Mouse (Mus musculus) CD4-positive helper T cell, adult 2 months (primary cell): ENCODE results near the gene 1110059E24Rik.
A peak's percentile ranks its signal among the peaks of the same experiment; 100 is the strongest.
"Not testable (repeated sequence)": the region's sequence is repeated elsewhere in the genome, so short reads cannot be mapped to it uniquely, and the experiment has no call there.

ENCODE experiments used
- DNase-seq: peaks from one replicate; pipeline ENCODE4 v3.0.0-alpha.2; 2012; ENCODE audit warnings: low read depth, missing footprints, low spot score

Gene 1110059E24Rik

DNA sequence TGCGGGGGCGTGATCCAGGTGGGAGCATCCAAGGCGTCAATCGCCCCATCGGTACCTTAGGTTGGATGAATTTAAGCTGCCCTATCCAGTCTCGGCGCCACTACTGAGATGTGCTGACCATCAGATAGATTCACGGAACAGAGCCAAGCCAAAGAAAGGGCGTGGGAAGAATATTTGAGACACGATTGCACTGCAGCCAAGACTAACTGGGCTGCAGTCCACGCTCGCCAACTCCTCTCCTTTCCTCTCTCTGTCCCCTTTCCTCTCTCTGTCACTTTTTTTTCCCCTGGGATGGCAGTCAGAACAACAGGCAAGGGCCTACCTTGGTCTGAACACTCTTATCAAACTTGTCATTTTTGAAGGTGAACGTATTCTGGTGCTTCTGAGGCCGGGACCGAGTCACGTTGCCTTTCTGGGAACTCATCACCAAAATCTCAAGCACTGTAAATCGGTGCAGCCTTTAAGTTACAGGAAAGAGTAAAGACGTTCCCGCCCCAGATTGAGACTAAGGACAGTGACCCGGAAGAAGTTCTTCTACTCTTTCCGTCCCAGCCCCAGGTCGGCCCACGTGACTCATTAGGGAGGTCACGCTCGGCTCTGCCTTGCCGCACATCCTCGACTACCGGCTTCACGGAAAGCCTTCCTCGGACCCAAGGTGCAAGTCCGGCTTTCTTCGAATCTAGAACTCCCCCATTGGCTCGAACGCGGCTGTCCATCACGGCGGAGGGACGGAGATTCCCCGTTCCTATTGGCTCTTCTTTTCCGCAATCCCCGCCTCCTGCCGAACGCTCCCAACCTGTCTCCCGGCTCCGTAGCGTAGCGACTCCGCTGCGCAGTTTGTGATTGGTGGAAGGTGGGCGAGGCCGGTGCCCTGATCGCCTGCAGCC is at the start of gene 1110059E24Rik:
Gene 1110059E24Rik (minus strand): TSS at position 692 of the 887 bp plus-strand sequence.
- DNase-seq = peak; percentile 97

DNA sequence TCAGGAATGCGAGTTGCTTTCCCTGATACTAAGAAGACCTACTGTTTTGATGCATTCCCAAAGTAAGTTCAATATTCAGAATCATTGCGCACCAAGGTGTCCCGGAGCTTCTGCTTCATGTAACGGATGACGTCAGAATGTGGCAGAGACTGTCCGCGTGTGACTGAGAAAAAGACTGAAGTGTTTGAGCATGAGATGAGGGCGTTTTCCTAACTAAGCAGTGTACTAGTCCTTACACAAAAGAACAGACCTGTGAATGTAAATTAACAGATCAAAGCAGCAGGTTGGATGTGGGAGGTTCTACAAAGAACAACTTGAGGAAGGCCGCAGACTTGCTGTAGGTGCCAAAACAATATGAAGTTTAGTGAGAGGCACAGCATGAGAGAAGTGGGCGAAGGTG is 28.2 kb upstream of the 1110059E24Rik start:
- no peak for DNase-seq

DNA sequence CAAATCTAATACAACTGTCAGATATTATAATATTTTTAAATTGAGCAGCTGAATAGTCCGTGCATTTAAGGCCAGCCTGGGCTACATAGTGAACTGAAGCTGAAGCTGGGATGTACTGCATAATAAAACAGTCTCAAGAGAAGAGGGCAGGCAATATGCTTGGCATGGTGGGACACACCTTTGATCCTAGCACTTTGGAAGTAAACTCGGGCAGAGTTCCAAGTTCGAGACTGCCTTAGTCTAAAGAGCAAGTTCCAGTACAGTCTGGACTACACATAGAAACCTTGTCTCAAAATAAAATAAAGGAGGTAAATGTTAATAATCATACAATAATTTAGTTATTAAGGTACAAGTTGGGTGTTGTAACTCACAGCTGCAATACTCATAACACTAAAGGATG is 27.3 kb upstream of the 1110059E24Rik start:
- DNase-seq = no peak

DNA sequence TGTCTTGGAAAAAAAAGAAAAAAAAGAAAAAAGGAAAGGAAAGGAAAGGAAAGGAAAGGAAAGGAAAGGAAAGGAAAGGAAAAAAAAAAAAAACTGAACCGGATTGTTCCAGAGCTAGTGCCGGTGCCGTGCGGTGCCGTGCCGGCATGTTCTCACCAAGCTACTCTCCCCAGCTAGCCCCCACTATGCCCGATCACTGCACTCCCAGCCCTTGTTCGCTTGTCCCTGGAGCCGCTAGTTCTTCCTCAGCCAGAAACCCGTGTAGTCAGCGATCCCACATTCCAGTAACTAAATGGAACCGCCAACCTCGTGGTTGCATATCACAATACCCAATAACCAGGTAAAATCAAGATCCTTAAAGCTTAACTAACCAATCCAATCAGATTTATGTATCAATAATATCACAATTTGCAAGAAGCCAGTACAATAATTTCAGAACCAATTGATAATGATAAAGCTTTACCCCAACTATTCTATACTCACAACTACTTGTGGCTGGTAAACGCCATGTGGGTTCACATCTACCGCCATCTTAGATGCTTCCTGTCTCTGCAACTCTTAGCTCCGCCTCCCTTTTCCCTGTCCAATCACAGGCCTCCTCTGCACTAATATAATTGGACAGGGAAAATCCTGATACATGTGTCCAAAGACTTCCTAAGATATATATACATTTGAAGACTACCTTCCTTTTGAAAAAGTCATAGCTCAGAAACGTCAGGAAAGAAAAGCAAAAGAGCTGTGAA is 21.7 kb upstream of the 1110059E24Rik start:
- no peak for DNase-seq

DNA sequence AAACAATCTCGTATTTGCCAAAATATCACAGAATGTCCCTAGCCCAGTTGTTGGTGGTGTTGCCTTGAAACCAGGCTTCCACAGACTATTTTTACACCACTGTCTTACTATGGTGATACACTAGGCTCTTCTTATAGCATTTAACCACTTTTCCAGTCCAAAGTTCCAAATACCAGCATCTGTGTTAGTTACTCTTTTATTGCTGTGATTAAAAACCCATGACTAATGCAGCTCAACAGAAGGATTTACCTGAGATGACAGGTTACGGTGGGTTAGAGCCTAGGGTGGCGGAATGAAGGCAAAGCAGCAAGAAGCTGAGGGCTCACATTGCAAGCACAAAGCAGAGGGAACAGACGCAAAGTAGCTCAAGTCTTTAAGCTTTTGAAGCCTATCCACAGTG is 16.9 kb upstream of the 1110059E24Rik start:
- no peak for DNase-seq

DNA sequence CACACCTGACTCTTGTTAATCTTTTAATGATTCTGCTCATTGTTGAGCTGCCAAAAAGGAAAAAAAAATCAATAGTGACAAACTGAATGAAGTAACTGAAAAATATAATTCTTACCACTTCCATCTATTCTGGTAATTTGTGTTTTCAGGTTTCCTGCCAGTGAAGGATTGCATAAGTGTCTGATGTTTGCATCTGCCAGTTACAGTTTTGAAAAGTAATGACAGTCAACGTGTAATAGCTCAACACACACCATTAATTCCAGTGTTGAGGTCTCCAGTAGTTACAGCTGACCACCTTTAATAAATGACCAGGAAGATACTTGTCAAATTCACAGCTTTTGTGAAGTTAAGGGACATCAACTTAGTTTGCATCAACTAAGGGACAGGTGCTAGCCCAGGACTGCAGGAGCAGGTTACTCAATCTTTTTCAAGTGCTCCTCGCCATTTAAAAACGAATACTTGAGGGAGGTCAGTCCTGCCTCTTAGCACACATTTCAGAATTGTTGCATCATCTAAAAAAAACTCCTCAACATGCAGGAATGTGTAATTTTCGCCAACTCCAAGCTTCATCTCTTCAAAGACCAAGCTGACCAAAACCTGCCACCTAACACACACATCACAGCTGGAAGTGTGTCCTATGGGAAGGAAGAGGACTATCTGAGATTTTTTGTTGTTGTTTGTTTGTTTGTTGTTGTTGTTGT is 11.1 kb upstream of the 1110059E24Rik start:
- no peak for DNase-seq

DNA sequence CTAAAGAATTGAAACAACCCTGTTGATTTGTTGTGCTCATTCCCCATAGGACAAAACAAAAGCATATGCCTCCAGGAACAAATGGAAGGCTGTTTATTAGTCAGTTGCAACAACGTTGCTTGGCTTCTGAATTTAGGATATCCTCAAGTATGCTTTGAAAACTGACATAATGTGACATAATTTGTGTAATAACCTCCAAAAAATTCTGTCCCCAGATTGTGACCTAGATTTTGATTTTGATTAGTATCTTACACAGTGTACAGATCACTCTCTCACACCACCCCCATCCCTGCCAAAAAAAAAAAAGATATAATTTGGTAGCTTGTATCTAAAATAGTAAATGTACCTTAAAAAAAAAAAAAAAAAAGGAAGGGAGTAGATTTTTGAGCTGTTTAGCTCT is 8.0 kb upstream of the 1110059E24Rik start:
- DNase-seq = no peak

DNA sequence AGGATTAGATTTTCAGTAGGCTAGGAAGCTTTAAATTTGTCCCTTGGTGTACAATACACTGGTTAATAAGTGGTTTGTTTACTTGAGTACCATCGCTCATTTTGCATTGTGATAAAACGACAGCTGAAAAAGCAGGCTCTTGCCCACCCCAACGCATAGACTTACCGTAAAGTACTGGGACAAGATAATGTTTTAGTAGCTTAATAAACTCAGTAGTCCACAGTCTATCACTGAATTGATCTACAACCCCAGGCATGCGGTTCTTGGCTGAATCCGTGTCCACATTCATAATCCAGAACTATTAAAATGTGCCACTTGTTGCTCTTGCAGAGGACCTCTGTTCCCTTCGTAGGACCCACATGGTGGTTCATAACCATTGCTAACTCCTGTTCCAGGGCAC is 2.0 kb upstream of the 1110059E24Rik start:
- DNase-seq = no peak

DNA sequence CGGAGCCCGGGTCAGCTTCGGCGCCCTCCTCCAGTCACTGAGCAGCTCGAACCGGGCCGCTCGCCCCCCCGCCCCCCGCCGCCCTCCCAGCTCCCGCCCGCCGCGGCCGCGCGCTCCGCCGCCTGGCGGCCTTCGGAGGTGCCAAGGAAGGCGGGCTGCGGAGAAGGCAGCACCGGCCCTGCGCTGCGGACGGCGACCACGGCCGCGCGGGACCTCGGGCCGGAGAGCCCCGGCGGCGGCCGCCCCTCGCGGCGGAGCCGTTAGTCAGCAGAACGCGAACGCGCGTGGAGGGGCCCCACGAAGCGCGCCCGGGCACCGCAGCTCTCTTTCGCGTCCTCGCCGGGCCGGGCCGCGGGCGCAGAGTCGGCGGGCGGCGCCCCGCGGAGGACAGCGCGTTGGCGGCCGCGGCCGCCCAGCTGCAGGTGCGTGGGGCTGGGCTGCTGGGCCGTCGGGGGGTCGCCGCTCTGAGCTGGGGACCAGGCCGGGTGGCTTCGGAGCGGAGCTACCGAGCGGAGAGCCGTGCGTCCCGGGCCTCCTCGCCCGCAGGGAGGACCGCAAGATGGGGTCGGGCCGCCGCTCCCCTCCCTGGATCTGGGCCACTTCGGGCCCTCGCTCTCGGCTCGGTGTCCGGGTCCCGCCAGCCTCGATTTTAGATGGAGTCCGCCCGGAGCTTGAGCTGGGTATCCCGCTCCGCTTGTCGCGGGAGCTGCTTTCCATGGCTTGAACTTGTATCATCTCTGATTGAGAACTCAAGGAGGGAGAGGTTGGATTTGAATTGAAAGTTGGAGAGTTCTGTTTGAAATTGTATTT is 601 bp upstream of the 1110059E24Rik start, which contains the start of gene Abhd17b:
Gene Abhd17b (plus strand): TSS at position 14 of the 810 bp plus-strand sequence.
- peak; percentile 50 for DNase-seq

DNA sequence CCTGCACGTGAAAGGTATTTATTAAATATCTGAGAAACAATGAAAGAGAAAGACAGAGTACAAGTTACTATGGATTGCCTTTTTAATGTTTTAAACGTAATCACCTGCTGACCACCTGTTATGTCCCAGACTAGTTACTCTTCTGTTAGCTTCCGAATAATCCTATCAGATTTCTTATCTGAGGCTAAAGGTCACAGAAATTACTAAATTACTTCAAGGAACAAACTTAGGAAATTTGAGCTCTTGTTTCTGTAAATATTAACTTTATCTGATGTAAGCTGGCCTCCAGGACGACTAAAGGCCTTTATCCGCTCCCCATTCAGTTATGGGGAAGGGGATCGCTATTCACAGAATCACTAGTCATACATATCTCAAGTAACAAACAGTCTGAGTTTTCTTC is 1.1 kb downstream of the 1110059E24Rik start:
- DNase-seq = no peak

DNA sequence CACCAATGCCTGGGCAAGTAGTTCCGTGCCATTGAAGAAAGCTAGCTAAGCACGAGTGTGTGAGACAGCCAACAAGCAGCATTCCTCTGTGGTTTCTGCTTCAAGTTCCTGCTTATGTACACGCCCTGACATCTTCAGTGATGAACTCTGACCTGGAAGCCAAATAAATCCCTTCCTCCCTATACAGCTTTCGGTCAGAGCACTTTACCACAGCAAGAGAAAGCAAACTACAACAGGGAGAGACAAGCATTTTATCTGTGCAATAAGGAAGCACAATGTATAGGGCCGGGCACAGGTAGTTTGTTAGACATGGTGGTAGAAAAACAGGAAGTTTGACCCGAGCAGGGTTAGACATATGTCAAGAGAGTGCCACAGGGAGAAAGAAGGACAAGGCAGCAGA is 6.6 kb downstream of the 1110059E24Rik start:
- DNase-seq = peak; percentile 24

DNA sequence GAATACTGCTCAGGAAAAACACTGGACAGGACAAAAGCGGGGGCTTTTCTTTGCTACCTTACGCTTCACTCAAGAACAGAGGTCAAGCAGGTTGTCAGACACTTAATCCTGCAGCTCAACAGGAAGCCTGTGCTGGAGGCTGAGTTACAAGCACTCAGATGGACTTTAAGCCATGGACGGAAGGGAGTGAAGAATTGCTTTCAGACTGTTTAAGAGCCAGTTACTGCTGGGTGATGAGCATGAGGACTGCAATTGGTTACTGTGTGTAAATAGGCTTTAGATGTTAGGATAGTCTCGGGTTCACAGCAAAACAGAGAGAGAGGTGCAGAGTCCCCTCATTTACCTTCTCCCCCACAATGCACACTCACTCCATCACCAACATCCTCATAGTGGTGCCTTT is 7.5 kb downstream of the 1110059E24Rik start:
- no peak for DNase-seq

DNA sequence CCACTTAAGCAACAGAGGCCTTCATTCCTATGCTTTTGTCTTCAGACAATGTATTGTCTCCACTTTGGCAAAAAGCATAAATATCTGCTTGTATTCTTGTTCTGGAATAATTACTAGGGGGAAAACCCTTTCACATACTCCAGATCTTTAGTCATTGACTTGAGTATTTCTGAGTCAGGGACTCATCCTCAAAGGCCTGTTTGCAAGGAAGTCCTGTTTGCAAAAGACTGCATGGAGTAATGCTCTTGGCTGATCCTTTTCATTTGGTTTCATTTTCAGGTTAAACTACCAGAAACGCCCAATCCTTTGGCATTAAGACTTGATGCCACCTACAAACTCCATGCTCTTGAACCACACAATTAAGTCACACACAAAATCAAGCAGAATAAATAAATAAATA is 8.8 kb downstream of the 1110059E24Rik start:
- DNase-seq = no peak

DNA sequence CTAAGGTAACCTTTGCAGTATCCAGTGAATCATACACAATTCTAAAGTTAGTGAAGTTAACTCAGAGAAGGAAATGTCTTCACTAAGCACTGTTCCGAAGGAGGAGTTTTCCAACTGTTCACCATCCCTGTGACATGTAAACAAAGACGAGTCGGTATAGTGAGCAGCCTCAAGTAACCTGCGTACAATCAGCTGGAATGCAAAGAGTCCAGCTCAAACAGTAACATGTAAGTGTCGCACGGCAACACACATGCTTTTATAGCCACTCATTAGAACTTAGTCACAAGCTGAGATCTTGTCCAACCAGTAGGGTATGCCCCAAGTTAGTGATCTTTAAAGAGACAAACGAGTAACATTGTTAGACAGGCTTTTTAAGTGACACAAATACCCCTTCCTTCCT is 15.1 kb downstream of the 1110059E24Rik start:
- DNase-seq = no peak

DNA sequence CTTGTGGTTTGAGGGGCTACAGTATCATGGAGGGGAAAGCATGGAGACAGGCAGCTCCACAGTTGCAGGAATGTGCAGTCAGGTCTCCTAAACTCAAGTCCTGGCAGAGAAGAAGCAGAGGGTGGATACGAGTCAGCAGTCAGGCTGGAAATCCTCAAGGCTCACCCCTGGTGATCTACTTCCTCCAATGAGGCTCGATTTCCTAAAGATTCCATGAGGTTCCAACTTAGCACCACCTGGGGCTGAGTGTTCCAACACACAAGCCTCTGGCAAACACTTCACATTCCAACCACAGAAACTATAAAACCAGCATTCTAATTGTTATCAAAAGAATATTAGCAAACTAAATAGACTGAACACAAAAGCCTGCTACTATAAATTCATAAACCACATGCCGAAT is 15.9 kb downstream of the 1110059E24Rik start:
- DNase-seq = no peak

DNA sequence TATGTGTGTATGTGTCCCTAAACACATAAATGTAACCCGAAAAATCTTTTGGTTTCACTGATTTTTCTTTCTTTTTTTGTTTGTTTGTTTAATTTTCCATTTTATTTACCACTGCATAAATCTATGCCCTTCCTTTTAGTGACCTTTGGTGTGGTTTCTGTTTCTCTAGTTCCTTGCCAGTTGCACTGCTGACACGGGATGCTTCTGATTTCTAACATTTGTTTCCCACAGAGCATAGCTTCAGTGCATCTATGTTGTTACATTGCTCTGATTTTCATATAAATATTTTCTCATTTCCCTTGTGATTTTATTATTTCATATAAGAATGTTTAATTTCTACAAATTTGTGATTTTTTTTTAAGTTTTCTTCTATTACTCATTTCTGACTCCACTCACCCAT is 17.4 kb downstream of the 1110059E24Rik start:
- no peak for DNase-seq

DNA sequence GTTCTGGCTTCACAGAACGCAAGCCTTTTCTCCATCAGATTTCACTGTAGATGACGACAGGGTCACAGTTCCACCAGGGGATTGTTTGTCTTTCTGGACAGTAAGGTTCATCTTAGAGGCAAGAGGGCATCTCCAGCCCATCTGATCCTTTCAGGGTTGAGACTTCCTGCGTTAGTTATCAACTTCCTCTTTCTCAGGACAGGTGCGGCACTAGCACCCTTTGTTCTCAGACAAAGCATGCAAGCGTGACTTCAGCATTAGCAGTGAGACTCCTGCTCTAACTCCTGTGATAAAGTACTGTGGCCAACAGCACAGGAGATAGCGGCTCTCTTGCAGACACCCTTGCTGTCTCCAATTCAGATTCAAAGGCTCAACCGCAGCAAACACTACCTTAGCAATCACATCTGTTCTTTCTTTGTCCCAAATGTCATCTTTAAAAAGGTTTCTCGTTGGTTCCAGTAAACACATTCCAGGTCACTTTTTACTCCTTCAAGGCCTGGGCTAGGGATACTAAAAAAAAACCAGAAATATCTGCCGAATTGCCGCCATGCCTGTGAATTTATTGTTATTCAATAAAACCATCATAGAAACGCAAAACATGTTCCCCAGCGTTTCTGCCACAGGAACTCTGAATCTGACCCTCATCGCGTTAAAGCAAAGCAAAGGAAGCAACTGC is 22.0 kb downstream of the 1110059E24Rik start:
- DNase-seq = peak; percentile 32

DNA sequence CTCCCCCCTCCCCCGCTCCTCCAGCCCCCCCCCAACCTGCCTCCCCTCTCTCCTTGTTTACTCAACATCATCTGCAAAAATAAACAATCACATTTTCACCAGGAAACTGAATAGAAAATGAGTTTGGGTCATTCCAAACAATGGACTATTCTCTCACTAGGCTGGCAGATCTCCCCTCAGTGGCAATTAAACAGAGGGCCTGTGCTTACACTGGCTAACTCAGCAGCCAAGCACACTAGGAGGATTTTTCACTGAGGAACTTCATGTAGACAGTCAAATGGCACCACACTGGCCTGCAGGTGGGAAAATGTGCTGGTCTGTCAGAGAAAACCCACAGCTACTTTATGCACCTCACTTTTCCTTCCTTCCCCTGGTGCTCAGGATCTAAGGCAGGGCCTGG is 23.3 kb downstream of the 1110059E24Rik start:
- DNase-seq = no peak

DNA sequence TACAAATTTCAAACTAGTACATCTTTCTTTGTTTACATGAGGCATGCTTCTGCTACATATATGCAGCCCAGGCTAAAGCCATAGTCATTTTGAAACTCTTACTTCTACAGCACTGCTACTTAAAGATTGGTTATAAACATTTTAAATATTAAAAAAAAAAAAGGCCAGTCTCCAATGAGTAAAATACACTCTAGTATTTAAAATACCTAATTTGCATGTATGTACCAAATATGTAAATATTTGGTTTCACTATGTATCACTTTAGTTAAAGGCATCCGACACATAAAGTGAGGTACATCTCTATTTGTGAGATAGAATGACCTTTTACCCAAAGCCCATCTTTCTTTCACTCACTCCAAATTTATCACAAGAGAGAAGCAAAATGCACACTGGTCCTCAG is 23.7 kb downstream of the 1110059E24Rik start:
- DNase-seq = no peak

DNA sequence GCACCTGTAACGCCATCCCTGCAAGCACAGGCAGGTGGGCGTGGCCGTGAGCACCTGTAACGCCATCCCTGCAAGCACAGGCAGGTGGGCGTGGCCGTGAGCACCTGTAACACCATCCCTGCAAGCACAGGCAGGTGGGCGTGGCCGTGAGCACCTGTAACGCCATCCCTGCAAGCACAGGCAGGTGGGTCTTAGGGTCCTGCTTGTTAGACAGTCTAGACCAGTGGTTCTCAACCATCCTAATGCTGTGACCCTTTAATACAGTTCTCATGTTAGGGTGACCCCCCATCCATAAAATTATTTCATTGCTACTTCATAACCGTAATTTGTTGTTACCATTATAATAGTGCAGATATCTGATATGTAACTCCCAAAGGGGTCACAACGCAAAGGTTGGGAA is 24.3 kb downstream of the 1110059E24Rik start:
- DNase-seq = not testable (repeated sequence)
